Mouse (Mus musculus) cerebellum, postnatal 14 days (tissue): ENCODE data around the gene Zfp775.
"Not testable (repeated sequence)": the region's sequence is repeated elsewhere in the genome, so short reads cannot be mapped to it uniquely, and the experiment has no call there.

ENCODE experiments used
- DNase-seq, 2 experiments: peaks; one replicate each; pipeline ENCODE4 v3.0.0; 2021; ENCODE audit warnings: mixed read lengths in 2 of 2

The Zfp775 gene

GRCm38 (mm10) chr6:48591221-48591845 is 10.5 kb upstream of the Zfp775 start:
- DNase-seq: no peak

- no peak for DNase-seq
Observed at GRCm38 (mm10) chr6:48591871-48592270, 10.0 kb upstream of the Zfp775 start.

- peak; percentile 99 to 100 for DNase-seq
Observed at GRCm38 (mm10) chr6:48593158-48594042, 8.5 kb upstream of the Zfp775 start, which contains the start of the genes Repin1 and Gm44965. Gene Repin1, plus strand, starts transcription at chr6:48593883. Gene Gm44965, plus strand, starts transcription at chr6:48593941.

GRCm38 (mm10) chr6:48594043-48594738 is 7.7 kb upstream of the Zfp775 start:
- no peak for DNase-seq

DNA sequence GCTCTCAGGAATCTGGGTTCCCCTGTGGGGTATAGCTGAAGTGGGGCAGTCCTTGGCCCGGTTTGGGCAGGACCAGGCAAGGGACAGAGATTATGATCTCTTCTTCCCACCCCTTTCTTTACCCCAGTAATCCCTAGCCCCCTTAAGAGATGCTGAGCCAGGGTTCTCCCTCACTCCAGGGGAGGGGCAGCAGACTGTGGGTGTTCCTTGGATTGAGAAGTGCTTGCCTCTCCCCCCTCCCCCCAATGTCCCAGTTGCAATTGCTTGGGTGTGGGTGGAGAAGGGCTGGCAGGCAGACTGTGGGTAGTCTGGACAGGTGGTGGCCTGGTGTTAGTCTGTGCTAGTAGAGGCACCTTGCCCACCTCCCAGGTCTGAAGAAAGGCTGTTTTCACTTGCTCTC is 6.6 kb upstream of the Zfp775 start:
- DNase-seq: peak; percentile 34 to 42

DNA sequence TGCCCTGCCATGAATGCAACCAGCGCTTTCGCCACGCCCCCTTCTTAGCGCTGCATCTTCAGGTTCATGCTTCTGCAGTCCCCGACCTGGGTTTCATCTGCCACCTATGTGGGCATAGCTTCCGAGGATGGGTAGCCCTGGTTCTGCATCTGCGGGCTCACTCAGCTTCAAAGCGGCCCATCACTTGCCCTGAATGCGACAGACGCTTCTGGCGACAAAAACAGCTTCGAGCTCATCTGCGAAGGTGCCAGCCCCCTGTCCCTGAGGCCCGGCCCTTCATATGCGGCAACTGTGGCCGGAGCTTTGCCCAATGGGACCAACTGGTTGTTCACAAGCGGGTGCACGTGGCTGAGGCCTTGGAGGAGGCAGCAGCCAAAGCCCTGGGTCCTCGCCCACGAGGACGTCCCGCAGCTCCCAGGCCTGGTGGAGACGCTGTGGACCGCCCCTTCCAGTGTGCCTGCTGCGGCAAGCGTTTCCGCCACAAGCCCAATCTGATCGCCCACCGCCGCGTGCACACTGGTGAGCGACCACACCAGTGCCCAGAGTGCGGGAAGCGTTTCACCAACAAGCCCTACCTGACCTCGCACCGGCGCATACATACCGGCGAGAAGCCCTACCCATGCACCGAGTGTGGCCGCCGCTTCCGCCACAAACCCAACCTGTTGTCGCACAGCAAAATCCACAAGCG is 5.2 kb upstream of the Zfp775 start:
- peak in 1 of 2 experiments; percentile 24 for DNase-seq

DNA sequence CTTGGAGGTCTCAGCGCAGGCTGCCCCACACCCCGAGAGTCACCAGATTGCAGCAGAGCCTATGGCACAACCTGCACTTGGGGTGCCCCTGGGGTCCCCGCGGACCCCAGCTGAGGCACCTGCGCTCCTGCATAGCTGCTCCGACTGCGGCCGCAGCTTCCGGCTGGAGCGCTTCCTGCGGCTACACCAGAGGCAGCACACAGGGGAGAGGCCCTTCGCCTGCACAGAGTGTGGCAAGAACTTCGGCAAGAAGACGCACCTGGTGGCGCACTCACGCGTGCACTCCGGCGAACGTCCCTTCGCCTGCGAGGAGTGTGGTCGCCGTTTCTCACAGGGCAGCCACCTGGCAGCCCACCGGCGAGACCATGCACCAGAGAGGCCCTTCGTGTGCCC is 4.6 kb upstream of the Zfp775 start:
- DNase-seq: no peak

GRCm38 (mm10) chr6:48600594-48600993 is 1.3 kb upstream of the Zfp775 start:
- DNase-seq: no peak

- DNase-seq: peak in 1 of 2 experiments; percentile 64
Observed at GRCm38 (mm10) chr6:48602080-48602741, 348 bp downstream of the Zfp775 start.

DNA sequence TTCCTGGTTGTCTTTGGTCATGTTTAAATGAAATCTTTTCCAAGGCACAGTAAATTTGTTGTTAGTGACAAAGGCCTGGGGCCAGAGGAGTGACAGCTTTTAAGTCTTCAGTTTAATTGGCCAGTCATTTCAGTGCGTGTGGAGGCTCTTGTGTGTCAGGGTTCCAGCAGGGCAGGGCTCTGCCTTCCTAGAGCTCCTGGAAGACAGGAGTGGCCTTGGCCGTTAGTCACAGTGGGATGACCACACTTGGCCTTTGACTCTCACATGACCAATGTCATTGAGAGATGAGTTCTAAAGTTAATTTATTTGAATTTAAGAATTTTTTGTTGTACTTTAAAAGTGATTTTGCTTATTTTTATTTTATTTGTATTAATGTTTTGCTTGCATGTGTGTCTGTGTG is 6.3 kb downstream of the Zfp775 start:
- DNase-seq: no peak

DNA sequence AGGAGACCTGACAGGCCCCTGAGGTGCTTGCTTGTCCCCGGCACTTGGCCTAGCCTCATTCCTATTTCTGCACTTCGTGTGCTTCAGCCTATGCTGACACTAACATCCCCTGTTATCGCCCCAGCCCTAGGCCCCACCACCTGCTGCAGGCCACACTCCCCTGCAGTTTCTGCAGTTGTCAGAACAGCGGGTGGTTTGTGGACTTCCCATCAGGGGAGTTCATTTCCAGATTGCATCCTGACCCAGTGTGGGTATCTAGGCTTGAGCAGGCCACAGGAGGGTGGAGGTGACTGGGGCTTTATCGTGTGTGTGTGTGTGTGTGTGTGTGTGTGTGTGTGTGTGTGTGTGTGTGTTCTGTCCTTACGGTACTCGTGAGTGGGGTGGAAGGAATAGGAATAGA is 7.6 kb downstream of the Zfp775 start:
- DNase-seq: no peak

DNA sequence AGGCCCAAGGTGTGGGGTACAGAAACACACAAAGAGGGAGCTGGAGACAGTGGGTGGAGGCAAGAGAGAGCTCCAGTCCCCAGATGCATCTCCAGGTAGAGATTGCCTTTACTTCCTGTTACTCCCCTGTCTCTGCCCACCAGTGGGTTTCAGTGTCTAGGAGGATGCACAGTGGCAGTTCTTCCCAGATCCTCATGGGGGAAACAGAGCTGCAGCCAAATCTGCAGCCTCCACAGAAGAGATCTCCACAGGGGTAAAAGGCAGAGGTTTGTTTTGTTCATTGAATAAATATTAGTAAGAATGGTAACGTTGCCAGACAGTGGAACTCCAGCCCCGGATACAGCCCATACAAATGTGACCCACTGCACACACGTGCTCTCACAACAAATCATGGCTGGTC is 8.8 kb downstream of the Zfp775 start:
- no peak for DNase-seq

DNA sequence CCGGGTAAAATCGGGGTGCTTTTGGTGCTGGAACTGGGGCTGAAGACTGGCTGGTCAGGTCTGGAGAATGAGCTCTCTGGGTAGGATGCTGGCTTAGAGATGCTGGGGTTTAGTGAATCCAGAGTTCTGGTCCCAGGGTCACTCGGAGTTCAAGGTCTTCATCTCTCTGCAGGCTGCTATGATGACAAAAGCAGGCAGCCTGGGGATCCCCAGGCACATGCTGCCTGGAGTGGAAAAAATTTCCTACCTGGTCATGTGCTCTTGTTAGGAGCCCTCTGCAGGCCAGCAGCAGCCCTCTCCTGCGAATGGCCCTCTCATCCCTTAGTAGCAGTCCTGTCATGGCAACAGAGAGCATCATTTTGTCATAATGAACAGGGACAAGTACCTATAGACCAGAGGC is 11.6 kb downstream of the Zfp775 start:
- no peak for DNase-seq

- DNase-seq: no peak
Observed at GRCm38 (mm10) chr6:48614756-48615155, 12.9 kb downstream of the Zfp775 start.

- no peak for DNase-seq
Observed at GRCm38 (mm10) chr6:48620031-48620430, 18.2 kb downstream of the Zfp775 start.

DNA sequence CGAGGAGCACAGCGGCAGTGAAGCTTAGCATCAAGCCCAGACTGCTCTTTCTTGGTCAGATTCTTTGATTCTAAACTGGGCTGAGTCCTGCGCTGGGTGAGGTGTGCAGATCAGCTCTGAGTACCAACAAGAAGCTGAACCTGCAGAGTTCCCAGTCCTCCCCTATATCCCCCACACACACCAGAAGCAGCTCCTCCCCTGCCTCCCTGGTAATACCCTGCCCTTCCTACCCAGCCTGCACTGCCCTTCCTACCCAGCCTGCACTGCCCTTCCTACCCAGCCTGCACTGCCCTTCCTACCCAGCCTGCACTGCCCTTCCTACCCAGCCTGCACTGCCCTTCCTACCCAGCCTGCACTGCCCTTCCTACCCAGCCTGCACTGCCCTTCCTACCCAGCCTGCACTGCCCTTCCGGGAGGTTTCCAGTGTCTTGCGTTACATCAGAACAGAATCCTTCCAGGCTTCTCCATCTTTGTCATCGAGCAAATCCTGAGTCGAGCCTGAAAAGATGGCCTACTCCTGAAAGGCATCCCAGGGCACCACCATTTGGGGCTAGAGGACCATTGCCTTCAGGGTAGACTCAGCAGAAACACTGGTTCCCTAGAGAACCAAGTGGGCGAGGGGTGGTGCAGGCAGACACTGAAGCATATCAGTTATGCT is 20.5 kb downstream of the Zfp775 start:
- DNase-seq: not testable (repeated sequence)

DNA sequence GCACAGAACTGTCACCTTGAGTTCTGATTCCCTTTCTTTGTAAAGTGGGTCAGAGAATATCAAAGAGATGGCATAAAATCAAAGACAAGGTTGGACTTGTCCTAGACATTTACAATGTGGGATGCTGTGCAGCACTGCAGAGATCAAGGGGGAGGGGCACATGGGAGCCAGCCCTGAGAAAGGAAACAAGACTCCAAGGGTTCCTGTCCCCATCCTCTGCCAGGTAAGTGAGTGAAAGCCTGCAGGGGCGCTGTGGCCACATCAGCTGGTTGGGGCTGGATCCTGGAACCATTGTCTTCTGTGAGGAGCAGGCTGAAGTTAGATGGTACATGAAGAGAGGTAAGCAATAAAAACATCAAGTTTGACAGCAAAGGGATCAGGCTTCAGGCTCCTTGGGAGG is 21.6 kb downstream of the Zfp775 start:
- no peak for DNase-seq

DNA sequence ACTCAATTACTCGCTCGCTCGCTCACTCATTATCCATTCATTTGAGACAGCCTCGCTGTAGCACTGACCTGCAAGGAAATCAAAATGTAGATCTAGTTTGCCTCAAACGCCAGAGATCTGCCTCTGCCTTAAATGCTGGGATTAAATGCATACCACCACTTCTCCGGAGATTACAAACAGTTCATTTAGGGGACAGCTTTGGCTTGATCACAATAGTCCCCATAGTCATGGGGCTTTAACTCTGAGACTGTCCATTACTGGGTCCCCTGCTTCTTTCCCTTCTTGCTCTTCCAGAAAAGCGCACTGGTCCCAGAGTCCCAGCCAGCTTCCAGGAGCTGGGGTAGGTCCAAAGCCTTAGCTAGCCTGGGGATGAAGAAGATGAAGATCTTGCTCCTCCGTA is 24.6 kb downstream of the Zfp775 start, which contains the start of gene AI854703:
TSS of gene AI854703 (plus strand) at position 301 of the 400 bp plus-strand sequence.
- DNase-seq: no peak

DNA sequence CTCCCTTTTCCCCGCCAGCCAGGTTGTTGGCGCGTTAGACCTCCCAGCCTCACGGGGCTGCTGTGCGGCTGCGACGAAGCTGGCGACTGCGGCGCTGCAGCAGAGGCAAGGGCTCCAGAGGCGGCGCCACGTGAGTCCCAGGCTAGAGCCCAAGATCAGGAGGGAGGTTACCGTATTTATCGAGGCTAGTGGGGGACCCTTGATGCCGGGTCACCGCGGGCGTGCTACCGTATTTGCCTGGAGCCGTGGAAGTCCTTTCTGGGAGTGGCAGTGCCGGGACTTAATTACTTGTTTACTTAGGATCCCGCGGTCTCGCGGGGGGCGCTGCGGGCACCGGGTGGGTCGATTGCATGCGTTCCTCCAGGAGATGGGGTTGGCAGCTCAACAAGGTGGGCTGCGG is 25.1 kb downstream of the Zfp775 start:
- peak; percentile 57 to 60 for DNase-seq

GRCm38 (mm10) chr6:48627511-48627924 is 25.7 kb downstream of the Zfp775 start:
- DNase-seq: no peak

- DNase-seq: no peak
Observed at GRCm38 (mm10) chr6:48628377-48628776, 26.5 kb downstream of the Zfp775 start.
